Mouse (Mus musculus): Measurements from ENCODE around the gene Pla2g12b. TPM values are rescaled to one million over a fixed set of nuclear protein-coding genes. Genes with fewer than 3 reads are reported as not detected.

The Pla2g12b gene
- not detected in 2 replicates for polyA plus RNA-seq (2015; fragmentation: Nextera tagmentation; extraction: Ambion mirVana)

DNA sequence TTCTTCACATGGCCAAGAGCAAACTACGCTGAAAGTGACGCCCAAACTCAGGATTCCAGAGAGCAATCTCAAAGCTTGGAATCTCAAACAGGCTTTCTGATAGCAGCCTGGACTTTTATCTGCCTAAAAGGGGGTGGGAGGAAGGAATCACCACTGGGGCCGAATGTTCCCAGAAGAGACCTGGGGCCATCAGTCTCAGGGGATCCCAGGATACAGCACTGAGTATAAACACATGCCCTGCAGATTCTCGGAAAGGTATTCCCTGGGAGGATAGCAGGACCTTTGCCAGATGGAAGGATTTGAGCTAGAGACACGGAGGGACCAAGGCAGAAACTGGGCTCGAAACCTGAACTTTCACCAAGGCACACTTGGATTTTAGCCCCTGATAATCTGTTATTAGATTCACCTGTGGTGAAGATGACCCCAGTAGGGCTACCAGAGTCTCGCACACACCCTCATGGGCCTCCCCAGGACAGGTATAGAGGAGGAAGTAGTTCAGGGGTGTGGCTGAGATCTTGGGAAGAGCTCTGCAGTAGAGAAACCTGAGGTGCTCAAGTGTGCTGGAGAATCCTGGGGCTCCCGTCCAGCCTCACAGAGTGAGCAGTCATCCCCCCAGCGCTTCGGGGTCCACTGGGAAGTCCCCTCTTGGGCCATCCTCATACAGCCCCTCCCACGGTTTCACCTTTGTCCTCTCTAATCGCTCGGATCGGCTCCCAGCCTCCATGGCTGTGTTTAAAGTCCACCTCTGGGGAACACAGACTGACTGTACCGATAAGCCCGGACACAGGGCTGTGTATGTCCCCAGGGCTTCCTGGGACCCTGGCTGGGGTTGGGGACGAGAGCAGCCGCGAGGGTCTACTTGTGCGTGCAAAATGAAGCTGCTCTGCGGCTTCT, at the start of gene Pla2g12b:
Pla2g12b (plus strand) TSS at position 762 of the 894 bp plus-strand sequence.
- no peak within 1 kb of the TSS for H3K4me2 ChIP-seq
- H3K4me1 ChIP-seq (replicated peaks), result peaks cover 4% of the 10 kb centered on the region; the same call in 1 of the 2 replicates
- H3K27me3 ChIP-seq, result no peaks in the 10 kb centered on the region
- no peak within 1 kb of the TSS for H3K9ac ChIP-seq
- H3K4me3 ChIP-seq, result no peak within 1 kb of the TSS
- WGBS, result 76% methylated on average over 21 of the region's 21 CpGs
- no peak within 1 kb of the TSS for H3K27ac ChIP-seq (replicated peaks)
- no peak for ATAC-seq (ENCODE audit: low read depth)
- no peaks in the 10 kb centered on the region for H3K36me3 ChIP-seq
- no peaks in the 10 kb centered on the region for H3K9me3 ChIP-seq

DNA sequence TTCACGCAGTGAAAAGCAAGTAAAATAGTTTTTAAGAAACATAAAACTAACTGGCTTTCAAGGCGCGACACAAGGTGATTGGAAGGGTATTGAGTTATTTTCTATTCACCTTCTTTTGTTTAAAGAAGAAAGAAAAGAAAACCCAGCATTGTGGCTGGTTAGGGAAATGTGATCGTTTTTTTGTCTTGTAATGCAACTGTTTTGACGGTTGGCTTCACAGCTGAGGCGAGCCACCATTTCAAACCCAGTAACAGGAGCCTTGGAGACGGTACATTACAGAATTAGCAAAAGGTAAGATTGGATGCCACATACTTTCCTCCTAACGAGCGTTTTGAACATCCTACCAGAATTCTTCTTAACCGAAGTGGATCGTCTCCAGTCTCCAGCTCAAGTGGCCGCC, 49.3 kb upstream of the Pla2g12b start:
- Histone ChIP-seq H3K4me3 (no peak overlapping the region), H3K4me1 (replicated peaks) (no peaks in the 10 kb centered on the region), H3K9ac (no peak overlapping the region), H3K27ac (replicated peaks) (no peak overlapping the region), H3K36me3 (peaks cover 52% of the 10 kb centered on the region), H3K4me2 (no peak overlapping the region), H3K9me3 (no peaks in the 10 kb centered on the region), H3K27me3 (no peaks in the 10 kb centered on the region)
- 64% methylated on average over 12 of the region's 12 CpGs for WGBS
- ATAC-seq (ENCODE audit: low read depth), result no peak

DNA sequence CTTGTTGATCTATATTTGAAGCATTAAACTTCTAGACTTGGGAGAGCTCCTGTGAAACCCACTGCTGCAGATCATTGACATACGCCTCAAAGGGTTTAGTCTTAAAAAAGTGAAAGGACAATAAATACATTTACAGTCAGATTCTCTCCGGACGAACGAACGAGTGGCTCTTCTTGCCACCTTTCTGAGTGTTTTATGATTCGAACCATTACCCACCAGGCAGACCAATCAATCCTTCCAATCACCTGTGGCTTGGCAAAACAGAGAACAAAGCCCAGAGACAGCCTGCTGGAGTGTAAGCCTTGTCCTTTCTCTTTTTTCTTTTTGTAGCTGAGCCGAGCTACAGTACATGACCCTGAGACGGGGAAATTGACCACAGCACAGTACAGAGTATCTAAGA, 48.4 kb upstream of the Pla2g12b start:
- Histone ChIP-seq H3K4me3 (no peak overlapping the region), H3K36me3 (peaks cover 49% of the 10 kb centered on the region), H3K27ac (replicated peaks) (no peak overlapping the region), H3K9me3 (no peaks in the 10 kb centered on the region), H3K9ac (no peak overlapping the region), H3K27me3 (no peaks in the 10 kb centered on the region), H3K4me1 (replicated peaks) (no peaks in the 10 kb centered on the region), H3K4me2 (no peak overlapping the region)
- 44% methylated on average over 8 of the region's 8 CpGs for WGBS
- no peak for ATAC-seq (ENCODE audit: low read depth)

DNA sequence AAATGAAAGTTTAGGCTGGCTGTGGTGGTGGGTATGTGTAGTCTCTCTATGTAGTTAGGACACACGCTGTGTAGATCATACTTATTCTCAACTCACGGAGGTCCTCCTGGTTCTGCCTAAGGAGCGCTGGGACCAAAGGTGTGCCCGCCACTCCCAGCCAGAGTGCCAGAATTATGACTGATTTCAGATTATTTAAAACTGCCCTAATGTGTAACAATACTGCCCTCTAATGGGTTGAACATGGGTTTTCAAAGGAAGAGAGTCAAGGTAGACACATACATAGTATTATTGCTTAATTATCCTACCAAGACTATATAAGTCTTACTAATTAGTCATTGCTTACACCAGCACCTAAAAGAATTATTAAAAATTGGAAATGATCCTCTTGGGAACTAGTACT, 44.7 kb upstream of the Pla2g12b start:
- Histone ChIP-seq H3K27ac (replicated peaks) (no peak overlapping the region), H3K9me3 (no peaks in the 10 kb centered on the region), H3K27me3 (no peaks in the 10 kb centered on the region), H3K4me2 (no peak overlapping the region), H3K36me3 (peaks cover 54% of the 10 kb centered on the region), H3K9ac (no peak overlapping the region), H3K4me1 (replicated peaks) (no peaks in the 10 kb centered on the region), H3K4me3 (no peak overlapping the region)
- ATAC-seq (ENCODE audit: low read depth), result no peak
- WGBS, result 89% methylated on average over 4 of the region's 4 CpGs

DNA sequence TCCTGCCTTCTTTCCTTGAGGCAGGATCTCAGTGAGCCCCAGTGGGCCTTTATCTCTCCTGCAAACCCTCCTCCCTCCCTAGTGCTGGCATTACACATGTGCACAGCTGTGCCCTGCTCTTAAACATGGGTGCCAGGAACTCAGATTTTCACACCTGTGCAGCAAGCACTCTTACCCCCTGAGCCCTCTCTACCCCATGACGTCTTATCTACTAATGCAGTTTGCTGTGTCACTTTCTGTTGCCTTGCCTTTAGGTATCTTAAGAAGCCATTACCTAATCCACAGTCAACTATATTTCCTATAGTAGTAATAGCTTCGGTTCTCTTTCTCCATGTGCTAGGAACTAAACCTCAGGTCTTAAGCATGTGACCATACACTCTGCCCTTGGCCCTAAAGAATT, 40.3 kb upstream of the Pla2g12b start:
- Histone ChIP-seq H3K4me2 (no peak overlapping the region), H3K27me3 (no peaks in the 10 kb centered on the region), H3K4me3 (no peak overlapping the region), H3K36me3 (peaks cover 73% of the 10 kb centered on the region), H3K27ac (replicated peaks) (no peak overlapping the region), H3K4me1 (replicated peaks) (no peaks in the 10 kb centered on the region), H3K9me3 (no peaks in the 10 kb centered on the region), H3K9ac (no peak overlapping the region)
- no peak for ATAC-seq (ENCODE audit: low read depth)
- 92% methylated on average over 2 of the region's 2 CpGs for WGBS

DNA sequence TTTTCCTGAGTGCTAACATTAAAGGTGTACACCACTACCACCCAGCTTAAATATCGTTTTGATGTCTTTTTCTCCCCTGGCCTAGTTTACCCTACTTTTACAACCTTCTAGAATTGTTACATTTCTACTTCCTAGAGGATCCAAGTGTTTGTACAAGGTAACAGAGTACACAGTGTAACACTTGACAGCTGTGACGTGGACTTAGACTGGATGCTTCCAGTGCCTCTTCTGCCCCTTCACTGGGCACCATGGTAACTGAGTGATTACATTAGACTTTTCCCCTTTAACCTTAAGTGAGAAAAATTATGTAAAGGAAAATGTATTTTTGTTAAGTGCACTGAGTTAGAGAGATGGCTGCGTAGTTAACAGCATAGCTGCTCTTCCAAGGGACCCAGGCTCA, 38.9 kb upstream of the Pla2g12b start:
- no peak overlapping the region for H3K9ac ChIP-seq
- peaks cover 85% of the 10 kb centered on the region for H3K36me3 ChIP-seq
- no peaks in the 10 kb centered on the region for H3K27me3 ChIP-seq

DNA sequence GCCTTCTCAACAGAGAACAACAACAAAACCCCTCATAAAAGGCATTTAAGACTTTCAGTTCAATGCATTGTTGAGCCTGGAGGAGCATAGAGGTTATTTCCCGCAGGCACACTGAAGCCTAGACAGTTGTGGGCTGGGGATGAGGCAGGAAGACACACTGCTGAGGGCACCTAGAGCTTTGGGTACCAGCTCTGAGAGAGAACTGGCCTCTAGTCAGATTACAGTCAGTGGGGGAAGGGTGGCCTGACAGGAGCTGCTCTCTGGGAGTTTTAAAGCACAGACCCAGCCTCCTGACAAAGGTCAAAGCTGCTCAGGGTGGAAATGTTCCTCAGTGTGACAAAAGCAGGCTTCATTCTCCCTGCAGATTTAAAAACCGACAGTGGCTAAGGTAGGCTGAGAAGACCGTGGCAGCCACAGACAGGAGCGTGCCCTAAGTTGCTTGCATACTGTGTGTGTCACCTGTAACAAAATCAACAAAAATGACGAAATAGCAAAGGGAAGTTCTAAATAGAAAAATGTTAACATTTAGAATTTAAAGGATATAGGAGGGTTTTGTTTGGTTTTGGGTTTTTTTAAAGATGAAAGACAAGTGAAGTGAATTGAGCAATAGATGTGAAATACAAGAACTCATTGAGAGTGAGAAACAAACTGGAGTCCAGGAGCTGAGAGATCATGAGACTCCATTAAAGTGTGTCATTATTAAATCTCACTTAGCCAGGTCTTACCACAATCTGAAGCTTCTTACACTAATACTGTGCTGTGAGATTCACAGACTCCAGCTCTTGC, 37.5 kb upstream of the Pla2g12b start:
- H3K4me2 ChIP-seq, result no peak overlapping the region
- no peak overlapping the region for H3K27ac ChIP-seq (replicated peaks)
- no peaks in the 10 kb centered on the region for H3K4me1 ChIP-seq (replicated peaks)
- H3K9me3 ChIP-seq, result no peaks in the 10 kb centered on the region
- H3K27me3 ChIP-seq, result no peaks in the 10 kb centered on the region
- no peak for ATAC-seq (ENCODE audit: low read depth)
- no peak overlapping the region for H3K9ac ChIP-seq
- H3K4me3 ChIP-seq, result no peak overlapping the region
- peaks cover 91% of the 10 kb centered on the region for H3K36me3 ChIP-seq
- WGBS, result 74% methylated on average over 5 of the region's 5 CpGs

More for the DNA sequence above, 38.9 kb upstream of the Pla2g12b start:
- H3K4me3 ChIP-seq, result no peak overlapping the region
- H3K4me2 ChIP-seq, result no peak overlapping the region
- no peaks in the 10 kb centered on the region for H3K9me3 ChIP-seq
- no peaks in the 10 kb centered on the region for H3K4me1 ChIP-seq (replicated peaks)
- no peak for ATAC-seq (ENCODE audit: low read depth)
- no peak overlapping the region for H3K27ac ChIP-seq (replicated peaks)
- 95% methylated on average over 3 of the region's 3 CpGs for WGBS

DNA sequence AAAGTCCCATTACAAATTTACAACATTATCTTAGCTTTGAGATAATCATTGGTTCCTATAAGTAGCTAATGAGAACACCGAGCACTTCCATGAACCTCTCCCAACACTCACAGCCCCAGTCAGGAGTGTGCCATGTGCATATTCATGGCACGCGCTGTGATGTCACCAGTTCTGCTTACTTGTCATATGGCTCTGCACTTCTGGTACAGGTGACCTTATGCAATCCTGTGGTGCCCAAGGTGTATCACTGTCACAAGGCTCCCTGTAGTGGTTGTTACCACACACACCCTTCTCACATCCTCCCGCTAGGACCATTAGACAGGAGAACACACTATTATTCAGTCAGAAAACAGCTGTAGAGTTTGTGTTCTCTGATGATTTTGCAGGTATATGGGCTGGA, 36.7 kb upstream of the Pla2g12b start:
- no peaks in the 10 kb centered on the region for H3K4me1 ChIP-seq (replicated peaks)
- WGBS, result 96% methylated on average over 4 of the region's 4 CpGs
- H3K4me3 ChIP-seq, result no peak overlapping the region
- H3K4me2 ChIP-seq, result no peak overlapping the region
- no peaks in the 10 kb centered on the region for H3K27me3 ChIP-seq
- peaks cover 93% of the 10 kb centered on the region for H3K36me3 ChIP-seq
- no peak overlapping the region for H3K9ac ChIP-seq
- H3K9me3 ChIP-seq, result no peaks in the 10 kb centered on the region
- no peak overlapping the region for H3K27ac ChIP-seq (replicated peaks)
- ATAC-seq (ENCODE audit: low read depth), result no peak

DNA sequence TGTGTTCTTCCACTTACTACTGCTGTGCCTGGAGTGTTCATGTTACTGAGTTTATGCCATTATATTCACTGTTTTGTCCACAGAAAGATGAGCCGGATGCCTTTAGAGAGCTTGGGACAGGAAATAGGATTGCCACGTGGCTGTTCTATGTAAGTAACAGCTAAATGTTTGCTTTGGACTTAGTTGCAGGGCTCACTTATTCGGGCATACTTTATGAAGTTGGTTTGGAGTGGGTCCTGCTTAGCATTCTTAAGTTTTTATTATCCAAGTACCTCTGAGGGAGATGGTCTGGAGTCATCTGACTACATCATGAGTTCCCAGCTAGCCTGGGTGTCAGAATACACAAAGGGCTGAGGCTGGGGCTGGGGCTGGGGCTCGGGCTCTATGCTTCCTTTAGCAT, 36.3 kb upstream of the Pla2g12b start:
- ATAC-seq (ENCODE audit: low read depth), result no peak
- peaks cover 93% of the 10 kb centered on the region for H3K36me3 ChIP-seq
- no peaks in the 10 kb centered on the region for H3K9me3 ChIP-seq
- H3K4me1 ChIP-seq (replicated peaks), result no peaks in the 10 kb centered on the region
- H3K9ac ChIP-seq, result no peak overlapping the region
- H3K4me2 ChIP-seq, result no peak overlapping the region
- no peaks in the 10 kb centered on the region for H3K27me3 ChIP-seq
- no peak overlapping the region for H3K27ac ChIP-seq (replicated peaks)
- 90% methylated on average over 4 of the region's 4 CpGs for WGBS
- H3K4me3 ChIP-seq, result no peak overlapping the region

DNA sequence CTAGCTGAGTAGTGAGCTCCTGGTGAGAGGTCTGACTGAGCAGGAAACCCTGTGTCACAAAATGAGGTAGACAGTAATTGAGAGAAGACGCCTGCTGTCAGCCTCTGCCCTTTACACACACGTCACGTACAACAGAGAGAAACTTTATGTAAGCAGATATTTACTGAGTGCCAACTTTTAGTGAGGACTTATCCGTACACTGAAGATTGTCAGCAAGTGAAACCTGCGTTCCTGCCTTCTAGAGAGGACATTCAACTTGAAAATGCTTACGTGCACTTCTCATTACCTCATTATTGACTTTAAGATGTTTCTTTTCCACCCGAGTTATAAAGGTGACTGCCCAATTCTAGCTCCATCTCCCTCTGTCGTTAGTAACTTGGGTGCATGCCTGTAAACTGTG, 34.7 kb upstream of the Pla2g12b start:
- Histone ChIP-seq H3K9me3 (no peaks in the 10 kb centered on the region), H3K27ac (replicated peaks) (no peak overlapping the region), H3K27me3 (no peaks in the 10 kb centered on the region), H3K4me3 (no peak overlapping the region), H3K9ac (no peak overlapping the region), H3K36me3 (peaks cover 94% of the 10 kb centered on the region), H3K4me1 (replicated peaks) (no peaks in the 10 kb centered on the region), H3K4me2 (no peak overlapping the region)
- no peak for ATAC-seq (ENCODE audit: low read depth)
- 90% methylated on average over 8 of the region's 8 CpGs for WGBS

DNA sequence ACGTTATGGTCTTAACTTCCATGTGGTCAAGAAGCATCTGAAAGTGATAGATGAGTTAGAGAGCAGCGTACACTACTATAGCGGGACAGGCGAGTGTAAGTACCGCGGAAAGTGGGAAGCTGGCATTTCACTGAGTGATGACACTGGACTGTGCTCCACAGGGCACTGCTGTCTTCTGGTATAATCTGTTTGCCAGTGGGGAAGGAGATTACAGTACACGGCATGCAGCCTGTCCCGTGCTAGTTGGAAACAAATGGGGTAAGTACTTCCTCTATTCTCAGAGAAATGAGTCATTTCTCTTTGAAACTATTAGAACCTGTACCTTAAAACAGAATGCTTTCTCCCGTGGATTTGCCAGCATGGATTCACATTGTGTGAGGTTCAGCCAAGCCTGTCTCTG, 34.0 kb upstream of the Pla2g12b start:
- Histone ChIP-seq H3K4me1 (replicated peaks) (no peaks in the 10 kb centered on the region), H3K4me2 (no peak overlapping the region), H3K27ac (replicated peaks) (no peak overlapping the region), H3K27me3 (no peaks in the 10 kb centered on the region), H3K4me3 (no peak overlapping the region), H3K9ac (no peak overlapping the region), H3K36me3 (peaks cover 93% of the 10 kb centered on the region), H3K9me3 (no peaks in the 10 kb centered on the region)
- no peak for ATAC-seq (ENCODE audit: low read depth)
- 94% methylated on average over 9 of the region's 9 CpGs for WGBS

DNA sequence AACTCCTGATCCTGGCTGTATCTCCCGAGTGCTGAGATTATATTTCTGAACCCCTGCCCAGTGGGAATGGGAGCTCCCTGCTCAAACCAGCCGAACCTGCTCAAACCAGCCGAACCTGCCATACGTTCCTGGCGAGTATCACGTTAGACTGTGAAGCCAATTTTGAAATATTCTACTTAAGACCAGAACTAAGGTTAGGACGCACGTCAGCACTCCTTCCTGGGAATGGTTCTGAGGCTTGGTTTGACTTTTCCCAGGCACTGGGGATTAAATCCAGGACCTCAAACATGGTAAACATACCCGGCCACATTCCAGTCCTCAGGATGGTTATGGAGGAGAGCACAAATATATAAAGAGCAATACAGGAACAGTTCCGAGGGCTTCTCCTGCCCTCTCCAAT, 25.6 kb upstream of the Pla2g12b start:
- Histone ChIP-seq H3K4me2 (no peak overlapping the region), H3K36me3 (peaks cover 15% of the 10 kb centered on the region), H3K27ac (replicated peaks) (no peak overlapping the region), H3K9ac (no peak overlapping the region), H3K9me3 (no peaks in the 10 kb centered on the region), H3K4me1 (replicated peaks) (0 out of 2 replicates have a peak, but pooled peaks cover 4% of the 10 kb centered on the region), H3K4me3 (no peak overlapping the region), H3K27me3 (no peaks in the 10 kb centered on the region)
- no peak for ATAC-seq (ENCODE audit: low read depth)
- WGBS, result 93% methylated on average over 10 of the region's 10 CpGs

All from neural tube, embryonic 13.5 days (tissue).